Mouse (Mus musculus) kidney, embryonic 15.5 days (tissue): Measurements from ENCODE around the gene Hist1h3f. TPM values are rescaled to one million over a fixed set of nuclear protein-coding genes. Genes with fewer than 3 reads are reported as not detected.
A peak's percentile ranks its signal among the peaks of the same experiment; 100 is the strongest.
"Not testable (repeated sequence)": the region's sequence is repeated elsewhere in the genome, so short reads cannot be mapped to it uniquely, and the experiment has no call there.

Experiments used
- ATAC-seq: fragments of 200-750 bp; cut with Nextera tagmentation; replicated peaks from 2 replicates; pipeline ENCODE4 v1.8.0; 2017; ENCODE audit warnings: moderate TSS enrichment; ENCODE audit not compliant: low FRiP score
- H3K27ac ChIP-seq: fragments of 300-500 bp; sonication (generic); 2 replicates; pipeline ENCODE4 v1.5.1; 2015; ENCODE audit warnings: mild to moderate bottlenecking, inconsistent platforms
- H3K27me3 ChIP-seq: fragments of 300-500 bp; sonication (generic); 2 replicates; pipeline ENCODE4 v1.6.1; 2015; ENCODE audit warnings: inconsistent platforms
- H3K36me3 ChIP-seq: fragments of 300-500 bp; sonication (generic); 2 replicates; pipeline ENCODE4 v1.6.1; 2015; ENCODE audit warnings: inconsistent platforms
- H3K4me1 ChIP-seq: fragments of 300-500 bp; sonication (generic); 2 replicates; pipeline ENCODE4 v1.6.1; 2015; ENCODE audit warnings: inconsistent platforms
- H3K4me2 ChIP-seq: fragments of 300-500 bp; sonication (generic); 2 replicates; pipeline ENCODE4 v1.6.1; 2015; ENCODE audit warnings: moderate library complexity, mild to moderate bottlenecking, inconsistent platforms
- H3K4me3 ChIP-seq: fragments of 300-500 bp; sonication (generic); replicated peaks from 2 replicates; pipeline ENCODE4 v1.5.1; 2015; ENCODE audit warnings: mild to moderate bottlenecking, inconsistent platforms
- H3K9ac ChIP-seq: fragments of 300-500 bp; sonication (generic); 2 replicates; pipeline ENCODE4 v1.6.1; 2015; ENCODE audit warnings: mild to moderate bottlenecking, inconsistent platforms
- H3K9me3 ChIP-seq: fragments of 300-500 bp; sonication (generic); replicated peaks from 2 replicates; pipeline ENCODE4 v1.6.1; 2016; ENCODE audit warnings: inconsistent platforms
- WGBS: fragments of 180-500 bp; shearing (Covaris S2); methylation state at CpG from one replicate; pipeline ENCODE4 v1.1.7; 2015; ENCODE audit warnings: mixed read lengths; 5-methylcytosine and 5-hydroxymethylcytosine counted together
- polyA plus RNA-seq: library from polyadenylated mRNA; unstranded; fragments of >200 nt; fragmentation: Nextera tagmentation; extraction: Ambion mirVana; gene quantifications from 2 replicates; pipeline ENCODE4 v1.2.1, GENCODE M21; 2015

Hist1h3f gene
- polyA plus RNA-seq, 1 experiment from 2014 or later = 1.3 TPM

GRCm38 (mm10) chr13:23582219-23583056 is 38.6 kb downstream of the Hist1h3f start:
- Histone ChIP-seq H3K4me1 (peaks cover 32% of the 10 kb centered on the region), H3K9me3 (no peaks in the 10 kb centered on the region), H3K9ac (peak overlapping the region; percentile 73), H3K27ac (peak overlapping the region; percentile 98), H3K4me3 (peak overlapping the region; percentile 48), H3K36me3 (no peaks in the 10 kb centered on the region), H3K4me2 (peak overlapping the region; percentile 63), H3K27me3 (no peaks in the 10 kb centered on the region)
- 7% methylated on average over 6 of the region's 6 CpGs for whole genome bisulfite sequencing
- ATAC-seq = no peak

- Histone ChIP-seq H3K4me1 (peaks cover 32% of the 10 kb centered on the region), H3K36me3 (no peaks in the 10 kb centered on the region), H3K4me2 (peak overlapping the region; percentile 63), H3K27me3 (no peaks in the 10 kb centered on the region), H3K27ac (peak overlapping the region; percentile 98), H3K4me3 (peak overlapping the region; percentile 8; the same call in 1 of the 2 replicates), H3K9me3 (no peaks in the 10 kb centered on the region), H3K9ac (peak overlapping the region; percentile 5; the same call in 1 of the 2 replicates)
- no peak for ATAC-seq
Measured at GRCm38 (mm10) chr13:23583387-23584068, 39.7 kb downstream of the Hist1h3f start.

- peak overlapping the region; percentile 98 for H3K27ac ChIP-seq
- H3K4me2 ChIP-seq = peak overlapping the region; percentile 59
- peak overlapping the region; percentile 57 for H3K9ac ChIP-seq
- H3K27me3 ChIP-seq = no peaks in the 10 kb centered on the region
- no peaks in the 10 kb centered on the region for H3K9me3 ChIP-seq
- H3K4me3 ChIP-seq = peak overlapping the region; percentile 49
- no peaks in the 10 kb centered on the region for H3K36me3 ChIP-seq
- ATAC-seq = no peak
- H3K4me1 ChIP-seq = peaks cover 32% of the 10 kb centered on the region
Measured at GRCm38 (mm10) chr13:23584331-23584730, 40.5 kb downstream of the Hist1h3f start.

- H3K27ac ChIP-seq = peak overlapping the region; percentile 98
- H3K36me3 ChIP-seq = no peaks in the 10 kb centered on the region
- peak overlapping the region; percentile 59 for H3K4me2 ChIP-seq
- H3K9ac ChIP-seq = peak overlapping the region; percentile 57
- no peak for ATAC-seq
- H3K4me1 ChIP-seq = peaks cover 32% of the 10 kb centered on the region
- no peaks in the 10 kb centered on the region for H3K27me3 ChIP-seq
- WGBS = under 1% methylated on average over 21 of the region's 21 CpGs
- peak overlapping the region; percentile 49 for H3K4me3 ChIP-seq
- no peaks in the 10 kb centered on the region for H3K9me3 ChIP-seq
Measured at GRCm38 (mm10) chr13:23585029-23585441, 41.2 kb downstream of the Hist1h3f start.

GRCm38 (mm10) chr13:23585442-23586098 is 41.7 kb downstream of the Hist1h3f start:
- H3K27me3 ChIP-seq, H3K36me3 ChIP-seq, H3K9me3 ChIP-seq: not testable (repeated sequence)
- ATAC-seq = peak; percentile 87
- peak overlapping the region; percentile 57 for H3K9ac ChIP-seq
- H3K4me3 ChIP-seq = peak overlapping the region; percentile 49
- H3K4me1 ChIP-seq = peaks cover 32% of the 10 kb centered on the region
- H3K27ac ChIP-seq = peak overlapping the region; percentile 98
- peak overlapping the region; percentile 59 for H3K4me2 ChIP-seq
- WGBS = 0% methylated on average over 25 of the region's 36 CpGs

- no peak; the same call in 1 of the 2 replicates for ATAC-seq
Measured at GRCm38 (mm10) chr13:23586099-23586939, 42.5 kb downstream of the Hist1h3f start.

GRCm38 (mm10) chr13:23586940-23587225 is 43.0 kb downstream of the Hist1h3f start:
- no peak for ATAC-seq
- Histone ChIP-seq H3K27ac (peak overlapping the region; percentile 98), H3K9ac (peak overlapping the region; percentile 53), H3K36me3 (no peaks in the 10 kb centered on the region), H3K4me2 (peak overlapping the region; percentile 59), H3K4me3 (peak overlapping the region; percentile 49), H3K9me3 (no peaks in the 10 kb centered on the region), H3K4me1 (peaks cover 31% of the 10 kb centered on the region), H3K27me3 (no peaks in the 10 kb centered on the region)
- WGBS = 3% methylated on average over 1 of the region's 1 CpGs

More at GRCm38 (mm10) chr13:23586099-23586939, 42.5 kb downstream of the Hist1h3f start:
- Histone ChIP-seq H3K27me3 (no peaks in the 10 kb centered on the region), H3K9ac (peak overlapping the region; percentile 53), H3K4me1 (peaks cover 32% of the 10 kb centered on the region), H3K4me2 (peak overlapping the region; percentile 59), H3K36me3 (no peaks in the 10 kb centered on the region), H3K4me3 (peak overlapping the region; percentile 49), H3K9me3 (no peaks in the 10 kb centered on the region), H3K27ac (peak overlapping the region; percentile 98)
- 1% methylated on average over 22 of the region's 22 CpGs for WGBS

GRCm38 (mm10) chr13:23591206-23591605 is 47.4 kb downstream of the Hist1h3f start:
- 93% methylated on average over 7 of the region's 7 CpGs for WGBS
- Histone ChIP-seq H3K9me3 (no peaks in the 10 kb centered on the region), H3K27ac (no peak overlapping the region), H3K4me3 (no peak overlapping the region), H3K9ac (no peak overlapping the region), H3K4me2 (no peak overlapping the region), H3K27me3 (no peaks in the 10 kb centered on the region), H3K36me3 (no peaks in the 10 kb centered on the region), H3K4me1 (peaks cover 17% of the 10 kb centered on the region)
- no peak for ATAC-seq

GRCm38 (mm10) chr13:23591886-23592285 is 48.0 kb downstream of the Hist1h3f start:
- not testable (repeated sequence) for ATAC-seq, H3K4me2 ChIP-seq
- WGBS = 77% methylated on average over 7 of the region's 7 CpGs

GRCm38 (mm10) chr13:23592614-23593013 is 48.8 kb downstream of the Hist1h3f start:
- Histone ChIP-seq H3K36me3 (no peaks in the 10 kb centered on the region), H3K9me3 (no peaks in the 10 kb centered on the region), H3K9ac (no peak overlapping the region), H3K4me1 (peaks cover 8% of the 10 kb centered on the region), H3K4me3 (no peak overlapping the region), H3K27me3 (no peaks in the 10 kb centered on the region), H3K27ac (peak overlapping the region; percentile 88), H3K4me2 (no peak overlapping the region)
- ATAC-seq = no peak
- 66% methylated on average over 7 of the region's 7 CpGs for WGBS

More at GRCm38 (mm10) chr13:23591886-23592285, 48.0 kb downstream of the Hist1h3f start:
- H3K27ac ChIP-seq, H3K9ac ChIP-seq, H3K4me3 ChIP-seq, H3K9me3 ChIP-seq, H3K27me3 ChIP-seq, H3K36me3 ChIP-seq: not testable (repeated sequence)
- peaks cover 11% of the 10 kb centered on the region for H3K4me1 ChIP-seq

- Histone ChIP-seq H3K4me1 (peaks cover 8% of the 10 kb centered on the region), H3K27ac (peak overlapping the region; percentile 88), H3K27me3 (no peaks in the 10 kb centered on the region), H3K36me3 (no peaks in the 10 kb centered on the region), H3K4me3 (no peak overlapping the region), H3K9ac (no peak overlapping the region), H3K9me3 (no peaks in the 10 kb centered on the region), H3K4me2 (no peak overlapping the region)
- WGBS = 55% methylated on average over 5 of the region's 5 CpGs
- ATAC-seq = peak; percentile 54; the same call in 1 of the 2 replicates
Measured at GRCm38 (mm10) chr13:23593051-23593770, 49.4 kb downstream of the Hist1h3f start.
